Mouse (Mus musculus) neural tube, embryonic 13.5 days (tissue): ENCODE results near the gene Ncoa7. TPM values are rescaled to one million over a fixed set of nuclear protein-coding genes. Genes with fewer than 3 reads are reported as not detected.
"Not testable (repeated sequence)": the region's sequence is repeated elsewhere in the genome, so short reads cannot be mapped to it uniquely, and the experiment has no call there.

Experiments
- ATAC-seq: fragments of 200-750 bp; cut with Nextera tagmentation; 2 replicates; pipeline ENCODE4 v1.8.0; 2017; ENCODE audit warnings: low read depth, mild to moderate bottlenecking, moderate TSS enrichment, moderate library complexity
- H3K27ac ChIP-seq: fragments of 300-500 bp; sonication (generic); replicated peaks from 2 replicates; pipeline ENCODE4 v1.5.1; 2015; ENCODE audit warnings: moderate library complexity, mild to moderate bottlenecking, inconsistent platforms
- H3K27me3 ChIP-seq: fragments of 300-500 bp; sonication (generic); 2 replicates; pipeline ENCODE4 v1.6.1; 2015; ENCODE audit warnings: mild to moderate bottlenecking, inconsistent platforms
- H3K36me3 ChIP-seq: fragments of 300-500 bp; sonication (generic); 2 replicates; pipeline ENCODE4 v1.6.1; 2015; ENCODE audit warnings: mild to moderate bottlenecking, inconsistent platforms
- H3K4me1 ChIP-seq: fragments of 300-500 bp; sonication (generic); replicated peaks from 2 replicates; pipeline ENCODE4 v1.6.1; 2015; ENCODE audit warnings: inconsistent platforms
- H3K4me2 ChIP-seq: fragments of 300-500 bp; sonication (generic); 2 replicates; pipeline ENCODE4 v1.6.1; 2015; ENCODE audit warnings: inconsistent platforms, mild to moderate bottlenecking, moderate library complexity
- H3K4me3 ChIP-seq: fragments of 300-500 bp; sonication (generic); 2 replicates; pipeline ENCODE4 v1.5.1; 2015; ENCODE audit warnings: mild to moderate bottlenecking, inconsistent platforms
- H3K9ac ChIP-seq: fragments of 300-500 bp; sonication (generic); 2 replicates; pipeline ENCODE4 v1.6.1; 2015; ENCODE audit warnings: moderate library complexity, mild to moderate bottlenecking, inconsistent platforms
- H3K9me3 ChIP-seq: fragments of 300-500 bp; sonication (generic); 2 replicates; pipeline ENCODE4 v1.6.1; 2016; ENCODE audit warnings: inconsistent platforms
- WGBS: fragments of 180-500 bp; shearing (Covaris S2); methylation state at CpG from one replicate; pipeline ENCODE4 v1.1.7; 2015; 5-methylcytosine and 5-hydroxymethylcytosine counted together
- polyA plus RNA-seq: library from polyadenylated mRNA; unstranded; fragments of >200 nt; fragmentation: Nextera tagmentation; extraction: Ambion mirVana; gene quantifications from 2 replicates; pipeline ENCODE4 v1.2.1, GENCODE M21; 2015

Gene Ncoa7
- polyA plus RNA-seq, 1 experiment from 2014 or later = 16.1 TPM

GRCm38 (mm10) chr10:30810247-30810966 is 7.3 kb upstream of the Ncoa7 start:
- peak overlapping the region; percentile 67 for H3K9ac ChIP-seq
- no peaks in the 10 kb centered on the region for H3K27me3 ChIP-seq
- H3K36me3 ChIP-seq = no peaks in the 10 kb centered on the region
- H3K4me1 ChIP-seq = 0 out of 2 replicates have a peak, but pooled peaks cover 6% of the 10 kb centered on the region
- H3K9me3 ChIP-seq = no peaks in the 10 kb centered on the region
- peak overlapping the region; percentile 41 for H3K4me3 ChIP-seq
- peak overlapping the region; percentile 47 for H3K4me2 ChIP-seq
- peak; percentile 65 for ATAC-seq
- no peak overlapping the region for H3K27ac ChIP-seq
- WGBS = 39% methylated on average over 9 of the region's 9 CpGs

- 38% methylated on average over 7 of the region's 7 CpGs for WGBS
- ATAC-seq = peak; percentile 1; the same call in 1 of the 2 replicates
- Histone ChIP-seq H3K4me1 (peaks cover 10% of the 10 kb centered on the region), H3K4me2 (peak overlapping the region; percentile 55), H3K4me3 (peak overlapping the region; percentile 83), H3K9me3 (no peaks in the 10 kb centered on the region), H3K27ac (peak overlapping the region; percentile 95), H3K27me3 (no peaks in the 10 kb centered on the region), H3K36me3 (no peaks in the 10 kb centered on the region), H3K9ac (peak overlapping the region; percentile 89)
These were observed 594 bp upstream of the Ncoa7 start for GRCm38 (mm10) chr10:30803587-30804253.

- Histone ChIP-seq H3K4me1 (peaks cover 10% of the 10 kb centered on the region), H3K9ac (peak overlapping the region; percentile 89), H3K27ac (peak overlapping the region; percentile 95), H3K9me3 (no peaks in the 10 kb centered on the region), H3K4me3 (peak overlapping the region; percentile 83), H3K36me3 (no peaks in the 10 kb centered on the region), H3K4me2 (peak overlapping the region; percentile 55), H3K27me3 (no peaks in the 10 kb centered on the region)
- ATAC-seq = peak; percentile 28; the same call in 1 of the 2 replicates
- WGBS = 9% methylated on average over 8 of the region's 8 CpGs
These were observed 1.1 kb downstream of the Ncoa7 start for GRCm38 (mm10) chr10:30802033-30802432.

- Histone ChIP-seq H3K4me1 (peaks cover 10% of the 10 kb centered on the region), H3K4me3 (no peak overlapping the region), H3K36me3 (no peaks in the 10 kb centered on the region), H3K4me2 (no peak overlapping the region), H3K27ac (no peak overlapping the region), H3K27me3 (no peaks in the 10 kb centered on the region), H3K9ac (no peak overlapping the region), H3K9me3 (no peaks in the 10 kb centered on the region; the same call in 1 of the 2 replicates)
- WGBS = 90% methylated on average over 2 of the region's 2 CpGs
- no peak for ATAC-seq
These were observed 3.2 kb downstream of the Ncoa7 start for GRCm38 (mm10) chr10:30799713-30800450.

GRCm38 (mm10) chr10:30796469-30797261 is 6.5 kb downstream of the Ncoa7 start:
- peaks cover 2% of the 10 kb centered on the region; the same call in 1 of the 2 replicates for H3K9me3 ChIP-seq
- H3K4me2 ChIP-seq = no peak overlapping the region
- no peak overlapping the region for H3K27ac ChIP-seq
- 92% methylated on average over 5 of the region's 5 CpGs for WGBS
- H3K9ac ChIP-seq = no peak overlapping the region
- no peak overlapping the region for H3K4me3 ChIP-seq
- H3K4me1 ChIP-seq = no peaks in the 10 kb centered on the region; the same call in 1 of the 2 replicates
- no peaks in the 10 kb centered on the region for H3K27me3 ChIP-seq
- no peak for ATAC-seq
- peaks cover 9% of the 10 kb centered on the region for H3K36me3 ChIP-seq

- whole genome bisulfite sequencing = 93% methylated on average over 3 of the region's 3 CpGs
- peaks cover 2% of the 10 kb centered on the region; the same call in 1 of the 2 replicates for H3K9me3 ChIP-seq
- no peaks in the 10 kb centered on the region for H3K4me1 ChIP-seq
- peaks cover 9% of the 10 kb centered on the region for H3K36me3 ChIP-seq
- H3K27ac ChIP-seq = no peak overlapping the region
- no peak for ATAC-seq
- H3K27me3 ChIP-seq = no peaks in the 10 kb centered on the region
- no peak overlapping the region for H3K4me2 ChIP-seq
- H3K9ac ChIP-seq = no peak overlapping the region
- H3K4me3 ChIP-seq = no peak overlapping the region
These were observed 12.1 kb downstream of the Ncoa7 start for GRCm38 (mm10) chr10:30791016-30791415.

GRCm38 (mm10) chr10:30789521-30789920 is 13.6 kb downstream of the Ncoa7 start:
- no peak overlapping the region for H3K4me3 ChIP-seq
- H3K27me3 ChIP-seq = no peaks in the 10 kb centered on the region
- H3K36me3 ChIP-seq = peaks cover 6% of the 10 kb centered on the region
- no peak for ATAC-seq
- 99% methylated on average over 5 of the region's 5 CpGs for WGBS
- no peak overlapping the region for H3K4me2 ChIP-seq
- H3K4me1 ChIP-seq = no peaks in the 10 kb centered on the region
- no peak overlapping the region for H3K27ac ChIP-seq
- H3K9ac ChIP-seq = no peak overlapping the region
- 0 out of 2 replicates have a peak, but pooled peaks cover 2% of the 10 kb centered on the region for H3K9me3 ChIP-seq

- Histone ChIP-seq H3K36me3 (no peaks in the 10 kb centered on the region), H3K9ac (no peak overlapping the region), H3K27me3 (no peaks in the 10 kb centered on the region), H3K4me1 (no peaks in the 10 kb centered on the region), H3K9me3 (0 out of 2 replicates have a peak, but pooled peaks cover 2% of the 10 kb centered on the region), H3K27ac (no peak overlapping the region), H3K4me3 (no peak overlapping the region), H3K4me2 (no peak overlapping the region)
- no peak for ATAC-seq
- WGBS = 86% methylated on average over 1 of the region's 1 CpGs
These were observed 14.8 kb downstream of the Ncoa7 start for GRCm38 (mm10) chr10:30788340-30788721.

GRCm38 (mm10) chr10:30787684-30788339 is 15.3 kb downstream of the Ncoa7 start:
- no peak for ATAC-seq
- H3K36me3 ChIP-seq = no peaks in the 10 kb centered on the region

GRCm38 (mm10) chr10:30786103-30786754 is 16.9 kb downstream of the Ncoa7 start:
- no peak for ATAC-seq
- H3K27me3 ChIP-seq = no peaks in the 10 kb centered on the region
- no peaks in the 10 kb centered on the region for H3K9me3 ChIP-seq
- no peaks in the 10 kb centered on the region for H3K4me1 ChIP-seq
- H3K27ac ChIP-seq = no peak overlapping the region
- no peaks in the 10 kb centered on the region for H3K36me3 ChIP-seq
- H3K9ac ChIP-seq = no peak overlapping the region
- no peak overlapping the region for H3K4me3 ChIP-seq
- H3K4me2 ChIP-seq = no peak overlapping the region
- 91% methylated on average over 5 of the region's 5 CpGs for WGBS

More at GRCm38 (mm10) chr10:30787684-30788339, 15.3 kb downstream of the Ncoa7 start:
- Histone ChIP-seq H3K27me3 (no peaks in the 10 kb centered on the region), H3K9ac (no peak overlapping the region), H3K27ac (no peak overlapping the region), H3K9me3 (0 out of 2 replicates have a peak, but pooled peaks cover 2% of the 10 kb centered on the region), H3K4me2 (no peak overlapping the region), H3K4me1 (no peaks in the 10 kb centered on the region), H3K4me3 (no peak overlapping the region)
- 90% methylated on average over 3 of the region's 3 CpGs for WGBS

GRCm38 (mm10) chr10:30780921-30781320 is 22.2 kb downstream of the Ncoa7 start:
- H3K4me1 ChIP-seq, H3K36me3 ChIP-seq, H3K4me3 ChIP-seq, H3K9me3 ChIP-seq, H3K4me2 ChIP-seq, H3K27me3 ChIP-seq, H3K27ac ChIP-seq, H3K9ac ChIP-seq, ATAC-seq: not testable (repeated sequence)
- 94% methylated on average over 9 of the region's 9 CpGs for WGBS
